Mouse (Mus musculus): ENCODE results near the gene Cltc.
"Not testable (repeated sequence)": the region's sequence is repeated elsewhere in the genome, so short reads cannot be mapped to it uniquely, and the experiment has no call there.

The Cltc gene

GRCm38 (mm10) chr11:86757480-86758371 lies at the start of gene Cltc:
Gene Cltc (minus strand): TSS chr11:86757565.
- in situ Hi-C loops (cut with MseI, MboI), result no loop called here

GRCm38 (mm10) chr11:86807001-86807477 lies 49.7 kb upstream of the Cltc start:
- in situ Hi-C loops (cut with MseI, MboI), result no loop called here

- in situ Hi-C loops (cut with MseI, MboI), result no loop called here
These were observed 36.8 kb upstream of the Cltc start for GRCm38 (mm10) chr11:86794161-86794560.

GRCm38 (mm10) chr11:86787436-86787835 lies 30.1 kb upstream of the Cltc start:
- in situ Hi-C loops (cut with MseI, MboI), result not testable (repeated sequence)

- in situ Hi-C loops (cut with MseI, MboI), result no loop called here
These were observed 28.4 kb upstream of the Cltc start for GRCm38 (mm10) chr11:86785767-86786166.

- in situ Hi-C loops (cut with MseI, MboI), result no loop called here
These were observed 12.5 kb upstream of the Cltc start for GRCm38 (mm10) chr11:86769884-86770283.

GRCm38 (mm10) chr11:86764501-86764900 lies 7.1 kb upstream of the Cltc start:
- in situ Hi-C loops (cut with MseI, MboI), result no loop called here

GRCm38 (mm10) chr11:86763127-86763526 lies 5.8 kb upstream of the Cltc start:
- in situ Hi-C loops (cut with MseI, MboI), result not testable (repeated sequence)

GRCm38 (mm10) chr11:86760357-86760756 lies 3.0 kb upstream of the Cltc start:
- in situ Hi-C loops (cut with MseI, MboI), result no loop called here

GRCm38 (mm10) chr11:86759886-86760285 lies 2.5 kb upstream of the Cltc start:
- in situ Hi-C loops (cut with MseI, MboI), result no loop called here

- in situ Hi-C loops (cut with MseI, MboI), result no loop called here
These were observed 1.9 kb upstream of the Cltc start for GRCm38 (mm10) chr11:86759226-86759625.

GRCm38 (mm10) chr11:86758559-86758958 lies 1.2 kb upstream of the Cltc start:
- in situ Hi-C loops (cut with MseI, MboI), result no loop called here

- in situ Hi-C loops (cut with MseI, MboI), result no loop called here
These were observed 254 bp downstream of the Cltc start for GRCm38 (mm10) chr11:86757142-86757479.

- in situ Hi-C loops (cut with MseI, MboI), result no loop called here
These were observed 916 bp downstream of the Cltc start for GRCm38 (mm10) chr11:86756156-86757141.

- in situ Hi-C loops (cut with MseI, MboI), result no loop called here
These were observed 5.0 kb downstream of the Cltc start for GRCm38 (mm10) chr11:86752404-86752803.

- in situ Hi-C loops (cut with MseI, MboI), result no loop called here
These were observed 6.4 kb downstream of the Cltc start for GRCm38 (mm10) chr11:86751010-86751409.

- in situ Hi-C loops (cut with MseI, MboI), result no loop called here
These were observed 7.5 kb downstream of the Cltc start for GRCm38 (mm10) chr11:86749776-86750423.

GRCm38 (mm10) chr11:86745634-86746404 lies 11.5 kb downstream of the Cltc start:
- in situ Hi-C loops (cut with MseI, MboI), result no loop called here

GRCm38 (mm10) chr11:86742605-86743004 lies 14.8 kb downstream of the Cltc start:
- in situ Hi-C loops (cut with MseI, MboI), result no loop called here

- in situ Hi-C loops (cut with MseI, MboI), result no loop called here
These were observed 15.9 kb downstream of the Cltc start for GRCm38 (mm10) chr11:86741505-86741904.

- in situ Hi-C loops (cut with MseI, MboI), result no loop called here
These were observed 17.9 kb downstream of the Cltc start for GRCm38 (mm10) chr11:86739470-86739869.

Data from mouse trophoblast stem cell (cell line).